Mouse (Mus musculus): ENCODE results near the gene Usp35.

DNA sequence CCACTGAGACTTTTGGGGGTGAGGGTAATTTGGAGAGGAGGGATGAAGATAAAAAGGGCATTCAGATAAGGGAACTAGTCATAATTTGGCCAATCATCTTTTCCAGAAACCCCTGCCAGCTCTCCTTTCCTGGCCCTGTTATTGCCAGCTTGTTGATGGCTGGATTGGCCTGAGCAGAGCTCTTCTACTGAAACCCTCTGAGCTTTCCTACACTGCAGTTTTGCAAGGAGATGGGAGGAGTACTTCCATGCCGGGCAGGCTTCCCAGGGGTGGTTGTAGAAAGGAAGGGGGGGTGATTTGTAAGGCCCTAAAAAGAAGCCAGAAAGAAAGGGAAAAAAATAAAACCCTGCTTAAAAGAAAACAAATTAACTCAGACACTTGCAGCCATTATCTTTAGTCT lies 69.3 kb downstream of the Usp35 start:
- TF ChIP-seq CTCF (IDR thresholded peaks at IDR 0.05; ENCODE audit: borderline replicate concordance, extremely low read depth, insufficient read depth, insufficient read length) (no peak), POLR2A (IDR thresholded peaks at IDR 0.05; ENCODE audit: borderline replicate concordance, extremely low read depth, insufficient read depth, insufficient read length, poor library complexity, severe bottlenecking) (no peak)
